Mouse (Mus musculus) heart, postnatal 0 days (tissue): ENCODE data around the gene Dok3.

ENCODE experiments used
- CTCF ChIP-seq: IDR thresholded peaks from 2 replicates; pipeline ENCODE4 v1.5.1; 2016; ENCODE audit warnings: antibody characterized with exemption, control low read depth, low read depth
- EP300 ChIP-seq: IDR thresholded peaks from 2 replicates; pipeline ENCODE4 v1.6.1; 2016; ENCODE audit warnings: antibody characterized with exemption, low read depth

DNA sequence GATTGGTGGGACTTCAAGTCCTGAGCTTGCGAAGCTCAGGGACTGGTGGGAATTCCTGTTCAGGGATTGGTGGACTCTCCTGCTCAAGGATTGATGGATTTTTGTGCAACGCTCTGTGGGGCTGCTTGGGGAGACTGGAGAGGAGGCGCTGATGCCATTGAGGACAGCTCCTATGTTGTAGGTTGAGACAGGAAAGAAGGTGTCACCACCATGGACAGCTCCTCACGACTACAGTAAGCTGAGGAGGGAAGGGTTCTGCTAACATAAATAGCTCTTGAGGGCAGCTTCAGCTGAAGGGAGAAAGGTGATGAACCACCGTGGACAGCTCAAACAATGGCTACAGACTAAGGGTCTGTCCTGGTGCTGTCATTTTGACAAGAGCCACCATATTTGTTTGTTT, 46.8 kb upstream of the Dok3 start:
- TF ChIP-seq CTCF (no peak), EP300 (no peak)
